In genomic region chr17:28882810-28883209, GRCm38 (mm10) we compare ENCODE assay signal across 10 mouse cellular contexts. TPM values are rescaled to one million over a fixed set of nuclear protein-coding genes. Genes with fewer than 3 reads are reported as not detected.
DNase-seq lines count a peak whose midpoint lies in the region; ATAC-seq lines count a peak whose summit lies in the region.
"Had no signal": no experiment of that assay in that cellular context is flagged by ENCODE, and none has a peak within 500 bp of the region (broad histone marks: within the 10 kb centered on the region; RNA-seq: fewer than 3 reads in every experiment).

No protein-coding gene starts in this region.

- H3K4me2 ChIP-seq in heart, embryonic 13.5 days: peak overlapping the region; percentile 51
- H3K4me2 ChIP-seq in neural tube, embryonic 12.5 days (replicated peaks): peak overlapping the region; percentile 32
- H3K4me2 ChIP-seq in hindbrain, embryonic 15.5 days: peak overlapping the region; percentile 44
- peak overlapping the region; percentile 34 for H3K4me2 ChIP-seq in neural tube, embryonic 13.5 days

- no peaks in the 10 kb centered on the region for H3K36me3 ChIP-seq in heart, embryonic 13.5 days
- no peaks in the 10 kb centered on the region for H3K36me3 ChIP-seq in neural tube, embryonic 12.5 days
- no peaks in the 10 kb centered on the region for H3K36me3 ChIP-seq in hindbrain, embryonic 15.5 days
- H3K36me3 ChIP-seq in neural tube, embryonic 13.5 days: no peaks in the 10 kb centered on the region

- ATAC-seq in heart, embryonic 13.5 days (ENCODE audit: extremely low read depth, insufficient number of reproducible peaks, low FRiP score, low TSS enrichment): no peak
- ATAC-seq in neural tube, embryonic 12.5 days (ENCODE audit: low FRiP score, low read depth): no peak
- ATAC-seq in hindbrain, embryonic 15.5 days (ENCODE audit: low FRiP score, low read depth): no peak
- ATAC-seq in neural tube, embryonic 13.5 days (ENCODE audit: low read depth): no peak

- 43% methylated on average over 8 of the region's 8 CpGs for WGBS in heart, embryonic 13.5 days
- 61% methylated on average over 8 of the region's 8 CpGs for WGBS in neural tube, embryonic 12.5 days
- 60% methylated on average over 8 of the region's 8 CpGs for WGBS in hindbrain, embryonic 15.5 days
- WGBS in neural tube, embryonic 13.5 days: 62% methylated on average over 8 of the region's 8 CpGs

- H3K4me1 ChIP-seq in heart, embryonic 13.5 days: peaks cover 11% of the 10 kb centered on the region; the same call in 1 of the 2 replicates
- H3K4me1 ChIP-seq in neural tube, embryonic 12.5 days: no peaks in the 10 kb centered on the region
- peaks cover 6% of the 10 kb centered on the region; the same call in 1 of the 2 replicates for H3K4me1 ChIP-seq in hindbrain, embryonic 15.5 days (replicated peaks)
- peaks cover 4% of the 10 kb centered on the region for H3K4me1 ChIP-seq in neural tube, embryonic 13.5 days (replicated peaks)

- no peaks in the 10 kb centered on the region for H3K9me3 ChIP-seq in heart, embryonic 13.5 days
- no peaks in the 10 kb centered on the region for H3K9me3 ChIP-seq in neural tube, embryonic 12.5 days
- H3K9me3 ChIP-seq in hindbrain, embryonic 15.5 days: no peaks in the 10 kb centered on the region
- no peaks in the 10 kb centered on the region for H3K9me3 ChIP-seq in neural tube, embryonic 13.5 days

- peaks cover 29% of the 10 kb centered on the region for H3K27me3 ChIP-seq in heart, embryonic 13.5 days (replicated peaks)
- peaks cover 13% of the 10 kb centered on the region for H3K27me3 ChIP-seq in neural tube, embryonic 12.5 days (replicated peaks)
- H3K27me3 ChIP-seq in hindbrain, embryonic 15.5 days: no peaks in the 10 kb centered on the region
- peaks cover 8% of the 10 kb centered on the region for H3K27me3 ChIP-seq in neural tube, embryonic 13.5 days

- no peak for DNase-seq in heart, adult 9 months (ENCODE audit: low spot score in 2 of 2)
- DNase-seq in neural tube, embryonic 10.5 days (ENCODE audit: extremely low spot score, low spot score): no peak
- no peak for DNase-seq in left cerebral cortex, adult 18-20 months (ENCODE audit: low spot score in 2 of 2)
- DNase-seq in cerebellum, adult 8-10 months: no peak

- no peak overlapping the region for H3K4me3 ChIP-seq in heart, embryonic 13.5 days
- no peak overlapping the region for H3K4me3 ChIP-seq in neural tube, embryonic 12.5 days
- no peak overlapping the region for H3K4me3 ChIP-seq in hindbrain, embryonic 15.5 days
- no peak overlapping the region for H3K4me3 ChIP-seq in neural tube, embryonic 13.5 days

- no peak overlapping the region for H3K27ac ChIP-seq in heart, embryonic 13.5 days (replicated peaks)
- H3K27ac ChIP-seq in neural tube, embryonic 12.5 days: no peak overlapping the region
- H3K27ac ChIP-seq in hindbrain, embryonic 15.5 days (replicated peaks): no peak overlapping the region
- no peak overlapping the region for H3K27ac ChIP-seq in neural tube, embryonic 13.5 days (replicated peaks)

- no peak overlapping the region for H3K9ac ChIP-seq in heart, embryonic 13.5 days
- no peak overlapping the region for H3K9ac ChIP-seq in neural tube, embryonic 12.5 days
- H3K9ac ChIP-seq in hindbrain, embryonic 15.5 days: no peak overlapping the region
- no peak overlapping the region for H3K9ac ChIP-seq in neural tube, embryonic 13.5 days

RNA-seq across cellular contexts. Expression of gene Pnpla1, which starts 24.6 kb away (rescaled TPM):
- polyA plus RNA-seq in heart, embryonic 13.5 days (2015; fragmentation: Nextera tagmentation; extraction: Ambion mirVana): not detected in 2 replicates
- polyA plus RNA-seq in neural tube, embryonic 12.5 days (2016; fragmentation: Nextera tagmentation; extraction: Ambion mirVana): not detected in 2 replicates
- polyA plus RNA-seq in hindbrain, embryonic 15.5 days (2015; fragmentation: Nextera tagmentation; extraction: Ambion mirVana): 0.04 TPM in 1 of 2 replicates, not detected in the other
- polyA plus RNA-seq in neural tube, embryonic 13.5 days (2015; fragmentation: Nextera tagmentation; extraction: Ambion mirVana): not detected in 2 replicates
- total RNA-seq in left cerebral cortex, adult 18-20 months (2021): under 1 TPM; 0.53 to 0.54 TPM
- polyA plus RNA-seq: limb, embryonic 11.5 days had no signal

RNA-seq across cellular contexts. Expression of gene 4930539E08Rik, which starts 32.3 kb away (rescaled TPM):
- 0.05 TPM in 1 of 2 replicates, not detected in the other for polyA plus RNA-seq in heart, embryonic 13.5 days (2015; fragmentation: Nextera tagmentation; extraction: Ambion mirVana)
- 0.09 and 0.38 TPM in 2 replicates for polyA plus RNA-seq in neural tube, embryonic 12.5 days (2016; fragmentation: Nextera tagmentation; extraction: Ambion mirVana)
- 1.3 and 1.9 TPM in 2 replicates for polyA plus RNA-seq in hindbrain, embryonic 15.5 days (2015; fragmentation: Nextera tagmentation; extraction: Ambion mirVana)
- polyA plus RNA-seq in neural tube, embryonic 13.5 days (2015; fragmentation: Nextera tagmentation; extraction: Ambion mirVana): 0.25 and 0.29 TPM in 2 replicates
- 10 to 100 TPM in 1 of 2 experiments, 1 to 10 TPM in 1; 8.6 to 10.7 TPM for total RNA-seq in left cerebral cortex, adult 18-20 months (2021)
- polyA plus RNA-seq: heart, embryonic 11.5 days had no signal
